Comparison of ENCODE assay signal across 15 mouse cellular contexts in genomic region chr11:86607808-86608350, GRCm38 (mm10).
"Had no signal": no experiment of that assay in that cellular context is flagged by ENCODE, and none has a peak within 500 bp of the region (broad histone marks: within the 10 kb centered on the region; RNA-seq: fewer than 3 reads in every experiment).

No protein-coding gene starts in this region.

- H3K4me3 ChIP-seq: layer of hippocampus, adult 2 months; liver, embryonic 13.5 days; neural tube, embryonic 13.5 days had no signal

- H3K4me2 ChIP-seq: liver, embryonic 13.5 days; midbrain, embryonic 11.5 days; neural tube, embryonic 13.5 days had no signal

- DNase-seq: kidney, postnatal 25 days; layer of hippocampus, adult 9-11 months; liver, embryonic 13.5 days; lung, adult 2 months; lung, postnatal 14 days; lung, postnatal 4 days; midbrain, embryonic 14.5 days; retina, postnatal 1 day; right cerebral cortex, postnatal 25 days; thymus, adult 2 months; thymus, postnatal 14 days; thymus, postnatal 4 days had no signal

- H3K27me3 ChIP-seq: liver, embryonic 13.5 days; neural tube, embryonic 13.5 days had no signal
